Mouse (Mus musculus): ENCODE measurements around the gene Fgfbp3. TPM values are rescaled to one million over a fixed set of nuclear protein-coding genes. Genes with fewer than 3 reads are reported as not detected.
A peak's percentile ranks its signal among the peaks of the same experiment; 100 is the strongest.
"Not testable (repeated sequence)": the region's sequence is repeated elsewhere in the genome, so short reads cannot be mapped to it uniquely, and the experiment has no call there.

Gene Fgfbp3
- total RNA-seq, 2 experiments from 2014 or later, result 8.3 to 9.7 TPM

- DNase-seq (ENCODE audit: low spot score in 2 of 2), result peak; percentile 34 to 57
These were observed 8.9 kb downstream of the Fgfbp3 start for GRCm38 (mm10) chr19:36910424-36911045.

DNA sequence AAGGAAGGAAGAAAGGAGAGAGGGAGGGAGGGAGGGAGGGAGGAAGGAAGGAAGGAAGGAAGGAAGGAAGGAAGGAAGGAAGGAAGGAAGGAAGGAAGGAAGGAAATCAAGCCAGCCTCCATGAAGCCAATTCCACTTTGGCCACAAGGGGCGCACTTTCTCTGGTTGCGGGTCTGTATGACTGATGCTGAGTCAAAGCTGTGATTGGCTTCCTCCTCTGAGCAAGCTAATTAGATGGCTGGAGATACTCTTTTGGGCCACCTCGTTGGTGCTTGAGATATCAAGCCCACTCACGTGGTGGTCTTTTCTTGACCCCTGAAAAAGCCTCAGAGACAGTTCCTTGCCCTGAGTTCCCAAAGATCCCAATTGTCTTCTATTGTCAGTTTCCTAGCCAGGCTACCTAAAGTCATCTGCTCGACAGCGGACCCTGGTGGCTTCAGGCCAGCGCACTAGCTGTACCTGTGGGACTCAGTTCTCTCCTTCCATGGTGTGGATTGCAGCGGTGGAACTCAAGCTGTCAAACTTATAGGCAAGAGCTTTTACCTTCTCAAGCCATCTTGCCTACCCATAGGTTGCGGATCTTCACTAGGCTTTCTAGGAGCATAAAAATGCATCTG is 9.6 kb downstream of the Fgfbp3 start:
- peak in 1 of 2 experiments; percentile 50 for DNase-seq (ENCODE audit: low spot score in 2 of 2)

DNA sequence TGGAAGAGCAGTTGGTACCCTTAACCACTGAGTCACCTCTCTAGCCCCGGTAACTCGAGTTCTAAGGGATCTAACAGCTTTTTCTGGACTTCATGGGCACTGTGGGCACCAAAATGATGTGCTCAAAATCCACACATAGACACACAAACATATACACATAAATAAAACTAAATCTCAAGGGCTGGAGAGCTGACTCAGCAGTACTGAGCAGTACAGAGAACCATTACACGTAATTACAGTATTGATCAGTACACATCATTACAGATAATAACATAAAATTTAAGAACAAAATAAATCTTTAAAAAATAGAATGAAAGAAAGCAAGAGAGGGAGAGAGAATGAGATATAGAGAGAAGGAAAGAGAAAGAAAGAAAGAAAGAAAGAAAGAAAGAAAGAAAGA is 10.3 kb downstream of the Fgfbp3 start:
- no peak for DNase-seq (ENCODE audit: low spot score in 2 of 2)

GRCm38 (mm10) chr19:36904211-36905007 is 15.0 kb downstream of the Fgfbp3 start:
- DNase-seq (ENCODE audit: low spot score in 2 of 2), result peak in 1 of 2 experiments; percentile 25

DNA sequence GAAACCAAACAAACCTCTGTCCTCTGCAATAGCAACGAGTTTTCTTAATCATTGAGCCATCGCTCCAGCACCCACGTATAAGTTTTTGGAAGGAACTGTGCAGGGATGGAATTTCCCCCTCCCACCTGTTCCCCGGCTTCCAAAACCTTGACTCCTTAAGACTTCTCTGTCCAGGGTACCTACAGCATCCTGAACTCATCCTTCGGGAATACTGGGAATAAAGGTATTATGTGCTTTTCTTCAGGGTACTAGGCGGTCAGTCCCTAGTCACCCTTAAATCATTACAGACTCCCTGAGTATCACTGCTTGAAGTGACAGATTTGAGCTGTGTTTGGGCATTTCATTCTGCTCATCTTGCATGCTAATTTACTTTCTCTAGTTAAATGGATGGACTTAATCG is 16.0 kb downstream of the Fgfbp3 start:
- no peak for DNase-seq (ENCODE audit: low spot score in 2 of 2)

- DNase-seq (ENCODE audit: low spot score in 2 of 2), result peak in 1 of 2 experiments; percentile 32
These were observed 21.6 kb downstream of the Fgfbp3 start for GRCm38 (mm10) chr19:36897778-36898177.

- no peak for DNase-seq (ENCODE audit: low spot score in 2 of 2)
These were observed 22.4 kb downstream of the Fgfbp3 start for GRCm38 (mm10) chr19:36896791-36897569.

DNA sequence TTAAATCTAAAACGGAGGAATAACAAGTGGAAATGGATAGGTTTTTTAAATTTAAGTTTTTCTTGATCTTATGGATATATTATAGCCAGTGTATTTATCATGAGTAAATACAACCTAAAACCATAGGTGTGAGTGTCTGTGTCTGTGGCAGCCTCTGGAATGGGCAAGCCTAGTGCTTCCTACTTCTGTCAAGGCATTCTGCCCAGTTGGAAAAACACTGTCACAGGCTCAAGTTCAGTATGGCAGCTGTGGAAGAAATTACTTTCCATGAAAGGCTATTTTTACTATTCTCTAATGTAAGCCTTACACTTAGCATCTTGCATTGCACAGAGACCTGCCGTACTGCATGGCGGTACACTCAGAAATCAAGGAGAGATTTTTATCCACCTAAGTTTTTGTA is 27.7 kb downstream of the Fgfbp3 start:
- no peak for DNase-seq (ENCODE audit: low spot score in 2 of 2)

GRCm38 (mm10) chr19:36887706-36888105 is 31.7 kb downstream of the Fgfbp3 start:
- DNase-seq (ENCODE audit: low spot score in 2 of 2), result no peak

DNA sequence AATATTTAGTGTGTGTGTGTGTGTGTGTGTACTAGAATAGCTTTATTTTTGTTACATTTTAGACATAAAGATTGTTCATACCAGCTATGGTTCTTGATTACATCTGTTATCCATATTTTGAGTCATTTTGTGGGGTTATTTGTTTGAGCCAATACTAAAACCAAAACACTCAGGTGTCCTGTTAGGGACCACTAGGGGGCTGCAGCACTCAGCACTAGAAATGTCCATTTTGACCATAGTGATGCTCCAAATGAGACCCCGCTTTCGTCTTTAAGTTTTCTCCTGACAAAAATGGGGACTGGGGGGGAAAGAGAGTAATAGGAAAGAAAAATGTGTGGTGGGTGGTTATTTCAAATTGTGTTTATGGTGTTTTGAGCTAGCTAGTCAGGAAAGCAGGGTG is 33.1 kb downstream of the Fgfbp3 start:
- DNase-seq (ENCODE audit: low spot score in 2 of 2), result no peak

DNA sequence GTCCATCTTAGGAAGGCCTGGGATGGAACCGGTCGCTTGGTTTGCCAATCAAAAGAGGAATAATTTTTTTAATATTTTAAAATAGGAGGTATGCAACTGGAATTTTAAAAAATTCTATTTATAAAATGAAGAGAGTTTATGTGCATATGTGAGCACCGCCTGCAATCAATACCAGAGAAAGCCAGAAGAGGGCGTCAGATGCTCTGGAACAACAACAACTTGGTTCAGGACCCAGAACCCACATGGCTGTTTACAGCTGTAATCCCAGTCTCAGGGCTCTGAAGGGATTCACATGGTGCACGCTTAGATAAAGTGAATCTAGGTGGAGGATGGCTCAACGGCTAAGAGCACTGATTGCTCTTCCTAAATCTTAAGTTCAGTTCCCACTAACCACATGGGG is 36.3 kb downstream of the Fgfbp3 start:
- peak in 1 of 2 experiments; percentile 40 for DNase-seq (ENCODE audit: low spot score in 2 of 2)

DNA sequence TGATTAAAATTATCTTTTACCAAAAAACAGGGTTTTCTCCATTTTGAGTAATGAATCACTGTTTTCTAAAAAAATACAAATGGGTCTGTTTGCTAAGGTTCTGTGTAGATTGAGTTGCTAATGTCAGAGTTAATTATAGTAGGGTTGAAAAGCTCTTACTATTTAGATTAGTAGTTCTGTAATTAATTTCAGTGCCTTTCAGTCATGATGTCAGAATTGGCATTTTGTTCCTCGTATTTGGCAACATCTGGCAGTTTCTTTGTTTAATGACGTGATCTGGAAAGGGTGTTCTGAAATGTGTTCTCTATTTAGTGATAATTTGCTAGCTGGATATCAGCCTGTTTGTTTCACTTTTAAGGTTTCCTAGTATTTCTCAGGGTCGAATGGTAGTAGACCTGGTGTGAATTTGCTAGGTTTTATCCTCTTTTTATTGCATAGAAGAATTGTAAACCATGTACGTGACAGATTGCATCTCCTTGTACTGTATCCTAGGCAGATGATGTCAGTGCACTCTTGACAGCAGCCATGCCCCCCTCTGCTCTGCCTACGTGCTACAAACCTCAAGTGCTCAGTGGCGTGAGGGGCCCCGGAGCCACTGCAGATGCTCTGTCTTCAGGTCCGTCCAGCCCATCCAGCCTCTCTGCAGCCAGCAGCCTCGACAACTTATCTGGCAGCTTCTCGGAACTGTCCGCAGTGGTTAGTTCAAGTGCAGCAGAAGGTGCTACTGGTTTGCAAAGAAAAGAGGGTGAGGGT is 40.5 kb downstream of the Fgfbp3 start:
- DNase-seq (ENCODE audit: low spot score in 2 of 2), result no peak

DNA sequence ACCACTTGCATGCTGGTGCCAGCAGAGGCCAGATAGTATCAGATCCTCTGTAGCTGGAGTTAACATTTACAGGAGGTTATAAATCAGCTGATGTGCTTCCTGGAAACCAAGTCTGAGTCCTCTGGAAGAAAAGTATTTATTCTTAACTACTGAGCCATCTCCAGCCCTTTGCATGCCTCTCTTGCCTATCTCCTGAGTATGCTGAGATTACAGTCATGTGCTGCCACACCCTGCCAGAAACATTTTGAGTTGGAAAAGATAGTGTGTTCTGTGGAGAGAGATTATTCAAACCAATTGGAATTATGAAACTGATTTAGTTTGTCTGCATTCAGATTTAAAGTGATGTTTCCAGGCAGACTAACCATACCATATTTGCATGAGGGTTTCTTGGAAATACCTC is 42.1 kb downstream of the Fgfbp3 start:
- no peak for DNase-seq (ENCODE audit: low spot score in 2 of 2)

GRCm38 (mm10) chr19:36874651-36875050 is 44.8 kb downstream of the Fgfbp3 start:
- DNase-seq (ENCODE audit: low spot score in 2 of 2), result no peak

DNA sequence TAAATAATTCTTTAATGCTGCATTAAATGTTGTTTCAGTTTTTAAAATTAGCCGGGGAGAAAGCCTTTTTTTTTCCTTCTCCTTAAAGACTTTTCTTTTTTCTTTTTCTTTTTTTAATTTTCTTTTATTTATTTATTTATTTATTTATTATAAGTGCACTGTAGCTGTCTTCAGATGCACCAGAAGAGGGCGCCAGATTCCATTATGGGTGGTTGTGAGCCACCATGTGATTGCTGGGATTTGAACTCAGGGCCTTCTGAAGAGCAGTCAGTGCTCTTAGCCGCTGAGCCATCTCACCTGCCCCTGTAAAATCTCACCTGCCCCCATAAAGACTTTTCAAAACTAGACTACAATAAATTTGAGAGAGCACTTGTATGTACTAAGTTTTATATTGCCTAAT is 50.7 kb downstream of the Fgfbp3 start:
- DNase-seq (ENCODE audit: low spot score in 2 of 2), result not testable (repeated sequence)

Other genes starting within 250 kb of the Fgfbp3 start
- gene Ppp1r3c, start 183.0 kb downstream of the Fgfbp3 start, total RNA-seq (2021), result 10 to 100 TPM; 69.3 to 71.9 TPM
- 100 to 1,000 TPM; 116 TPM for gene Tnks2, start 85.4 kb downstream of the Fgfbp3 start, total RNA-seq (2021)
- 10 to 100 TPM; 33.3 to 33.4 TPM for gene Btaf1, start 6.5 kb upstream of the Fgfbp3 start, total RNA-seq (2021)